Mouse (Mus musculus) gastrocnemius, postnatal 25 days (tissue): ENCODE measurements around the gene Tradd. TPM values are rescaled to one million over a fixed set of nuclear protein-coding genes. Genes with fewer than 3 reads are reported as not detected.
A peak's percentile ranks its signal among the peaks of the same experiment; 100 is the strongest.

Experiments
- DNase-seq: peaks from one replicate; pipeline ENCODE4 v3.0.0; 2022
- long read RNA-seq, 2 experiments: library from polyadenylated mRNA; stranded (forward); transcript quantifications; one replicate each; pipeline ENCODE4 v2.0.0; 2021
- total RNA-seq, 2 experiments: library from RNA; stranded (reverse); gene quantifications; 1 replicate in 1 of 2; 2 replicates in 1 of 2; pipeline ENCODE4 v1.2.3; 2021

The Tradd gene
- 1 to 10 TPM; 3.0 TPM for total RNA-seq
- long read RNA-seq, experiment 1, partial matches to known transcripts: 0 of 5 reads
- long read RNA-seq, experiment 1, other reads (novel, unspliced or antisense): 3 of 5 reads
- long read RNA-seq, experiment 2, partial matches to known transcripts: 0 of 4 reads
- long read RNA-seq, experiment 2, other reads (novel, unspliced or antisense): 1 of 4 reads

GRCm38 (mm10) chr8:105264024-105264982 is at the start of gene Tradd, which contains the start of gene Fbxl8:
Gene Tradd (minus strand): TSS chr8:105264609.
Gene Fbxl8 (plus strand): TSS chr8:105264648.
- peak; percentile 80 for DNase-seq

- no peak for DNase-seq
These were observed 49.4 kb upstream of the Tradd start for GRCm38 (mm10) chr8:105313622-105314402.

- DNase-seq: no peak
These were observed 48.6 kb upstream of the Tradd start for GRCm38 (mm10) chr8:105312891-105313481.

- DNase-seq: no peak
These were observed 47.3 kb upstream of the Tradd start for GRCm38 (mm10) chr8:105311718-105312117.

GRCm38 (mm10) chr8:105310118-105310517 is 45.7 kb upstream of the Tradd start:
- DNase-seq: no peak

GRCm38 (mm10) chr8:105309142-105309847 is 44.9 kb upstream of the Tradd start:
- no peak for DNase-seq

- no peak for DNase-seq
These were observed 44.0 kb upstream of the Tradd start for GRCm38 (mm10) chr8:105308428-105308827.

- DNase-seq: no peak
These were observed 43.3 kb upstream of the Tradd start for GRCm38 (mm10) chr8:105307670-105308069.

- no peak for DNase-seq
These were observed 41.8 kb upstream of the Tradd start for GRCm38 (mm10) chr8:105306146-105306691.

GRCm38 (mm10) chr8:105305211-105306145 is 41.1 kb upstream of the Tradd start, which contains the start of gene Elmo3:
Gene Elmo3 (plus strand): TSS chr8:105305601.
- peak; percentile 46 for DNase-seq

- peak; percentile 46 for DNase-seq
These were observed 40.2 kb upstream of the Tradd start for GRCm38 (mm10) chr8:105304325-105305210.

- no peak for DNase-seq
These were observed 39.5 kb upstream of the Tradd start for GRCm38 (mm10) chr8:105303874-105304273.

- DNase-seq: no peak
These were observed 39.0 kb upstream of the Tradd start for GRCm38 (mm10) chr8:105303396-105303795.

GRCm38 (mm10) chr8:105299962-105300361 is 35.6 kb upstream of the Tradd start:
- no peak for DNase-seq

GRCm38 (mm10) chr8:105298351-105299252 is 34.2 kb upstream of the Tradd start:
- DNase-seq: no peak

GRCm38 (mm10) chr8:105297511-105298192 is 33.2 kb upstream of the Tradd start, which contains the start of gene E2f4:
Gene E2f4 (plus strand): TSS chr8:105297663.
- DNase-seq: peak; percentile 90
